Mouse (Mus musculus): ENCODE results near the gene Xaf1. TPM values are rescaled to one million over a fixed set of nuclear protein-coding genes. Genes with fewer than 3 reads are reported as not detected.

The Xaf1 gene
- polyA plus RNA-seq, 1 experiment from 2014 or later: 1.9 TPM

DNA sequence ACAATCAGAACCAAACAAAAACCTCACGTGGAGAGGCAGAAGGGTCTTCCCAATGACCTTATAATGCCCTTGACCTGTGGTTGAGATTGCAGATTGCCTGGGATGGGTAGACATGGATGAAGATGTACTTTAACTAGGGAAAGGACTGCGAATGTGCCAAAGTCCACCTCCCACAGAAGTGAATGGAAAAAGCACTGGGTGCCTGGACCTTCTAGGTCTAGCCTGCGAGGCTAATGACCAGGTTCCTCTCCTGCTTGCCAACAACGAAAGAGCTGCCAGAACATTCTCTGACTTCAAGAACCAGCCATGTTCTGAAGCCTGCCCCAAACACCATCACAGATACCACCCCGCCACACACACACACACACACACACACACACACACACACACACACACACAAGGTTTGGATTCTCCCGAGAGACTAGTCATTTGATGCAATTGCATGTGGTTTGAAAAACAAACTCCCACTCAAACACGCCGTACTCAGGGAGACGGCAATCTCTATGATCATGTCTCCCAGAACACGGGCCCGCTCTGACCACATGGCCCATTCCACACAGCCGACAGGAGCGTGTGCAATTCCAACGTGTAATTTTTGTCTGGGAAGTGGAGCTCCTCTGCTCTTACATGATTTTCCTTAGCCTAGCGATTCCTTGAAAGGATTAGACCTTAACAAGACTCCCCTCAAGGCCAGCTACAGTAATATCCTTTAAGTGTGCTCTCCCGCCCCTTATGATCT lies 17.8 kb upstream of the Xaf1 start:
- no peak overlapping the region for H3K9ac ChIP-seq (replicated peaks)
- no peaks in the 10 kb centered on the region for H3K9me3 ChIP-seq
- H3K36me3 ChIP-seq: no peaks in the 10 kb centered on the region
- ATAC-seq (ENCODE audit: insufficient number of reproducible peaks, insufficient read depth, low FRiP score, low TSS enrichment, low read depth): no peak
- H3K27me3 ChIP-seq: no peaks in the 10 kb centered on the region; the same call in 1 of the 2 replicates
- no peak overlapping the region for H3K4me3 ChIP-seq (replicated peaks)
- no peak overlapping the region for H3K27ac ChIP-seq
- no peak overlapping the region for H3K4me2 ChIP-seq
- WGBS: 88% methylated on average over 15 of the region's 16 CpGs
- H3K4me1 ChIP-seq (replicated peaks): no peaks in the 10 kb centered on the region

DNA sequence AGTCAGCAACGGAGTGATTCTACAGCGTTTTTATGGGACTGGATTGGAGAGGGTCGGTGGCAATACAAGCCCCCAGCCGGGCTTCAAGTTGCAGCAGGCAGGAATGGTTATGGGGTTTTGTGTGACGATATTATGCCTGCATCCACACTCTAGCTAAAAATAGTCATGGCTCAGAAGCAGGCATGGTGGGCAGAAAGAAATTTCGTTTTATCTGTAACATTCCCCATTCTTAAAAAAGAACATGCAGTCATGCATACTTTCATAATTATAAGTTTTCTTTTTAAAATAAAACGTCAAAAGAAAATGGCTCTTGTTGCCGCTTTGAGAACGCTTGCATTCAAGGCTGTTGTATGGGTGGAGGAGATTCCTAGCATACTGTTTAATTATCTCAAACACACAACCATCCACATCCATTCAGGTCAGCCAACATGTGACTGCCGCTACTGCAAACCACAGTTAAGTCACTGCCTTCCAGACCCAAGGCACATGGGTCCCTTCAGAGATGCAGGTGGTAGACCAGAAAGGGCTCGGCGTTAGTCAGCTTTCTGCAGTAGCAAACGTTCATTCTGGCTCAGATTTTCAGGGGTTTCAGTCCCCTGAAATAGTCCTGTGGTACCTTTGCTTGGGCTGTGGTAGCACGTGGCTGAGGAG lies 16.8 kb upstream of the Xaf1 start:
- no peak for ATAC-seq (ENCODE audit: insufficient number of reproducible peaks, insufficient read depth, low FRiP score, low TSS enrichment, low read depth)
- H3K4me2 ChIP-seq: no peak overlapping the region
- 72% methylated on average over 14 of the region's 14 CpGs for WGBS

DNA sequence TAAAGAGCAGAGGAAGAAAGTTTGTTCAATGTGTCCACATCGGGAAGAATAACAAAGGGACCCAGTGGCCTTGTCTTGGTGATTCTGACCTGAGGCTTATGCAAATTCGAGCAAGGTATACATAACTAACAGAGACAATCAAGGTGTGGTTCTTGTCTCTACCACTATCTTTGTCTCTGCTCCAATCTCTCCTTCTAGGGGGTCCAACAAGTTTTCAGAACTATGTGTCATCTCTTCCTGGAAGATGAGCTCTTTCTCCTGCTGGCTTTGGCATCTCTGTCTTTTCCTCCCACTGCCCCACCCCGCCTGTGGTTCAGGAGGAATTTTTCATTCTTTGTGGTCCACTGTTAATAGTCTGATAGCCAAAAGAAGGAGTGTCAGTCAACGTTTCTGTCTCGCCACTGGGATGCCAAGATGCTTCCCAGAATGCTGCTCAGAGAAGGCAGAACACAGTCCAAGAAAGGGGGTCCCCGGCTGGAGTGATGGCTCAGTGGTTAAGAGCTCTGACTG lies 15.4 kb upstream of the Xaf1 start:
- Histone ChIP-seq H3K4me1 (replicated peaks) (no peaks in the 10 kb centered on the region), H3K36me3 (no peaks in the 10 kb centered on the region), H3K9me3 (no peaks in the 10 kb centered on the region), H3K27me3 (no peaks in the 10 kb centered on the region), H3K4me3 (replicated peaks) (no peak overlapping the region), H3K9ac (replicated peaks) (no peak overlapping the region), H3K4me2 (no peak overlapping the region), H3K27ac (no peak overlapping the region)
- ATAC-seq (ENCODE audit: insufficient number of reproducible peaks, insufficient read depth, low FRiP score, low TSS enrichment, low read depth): no peak
- 77% methylated on average over 6 of the region's 6 CpGs for WGBS

More for the DNA sequence above, 16.8 kb upstream of the Xaf1 start:
- Histone ChIP-seq H3K4me3 (replicated peaks) (no peak overlapping the region), H3K27me3 (no peaks in the 10 kb centered on the region; the same call in 1 of the 2 replicates), H3K4me1 (replicated peaks) (no peaks in the 10 kb centered on the region), H3K36me3 (no peaks in the 10 kb centered on the region), H3K9me3 (no peaks in the 10 kb centered on the region), H3K9ac (replicated peaks) (no peak overlapping the region), H3K27ac (no peak overlapping the region)

DNA sequence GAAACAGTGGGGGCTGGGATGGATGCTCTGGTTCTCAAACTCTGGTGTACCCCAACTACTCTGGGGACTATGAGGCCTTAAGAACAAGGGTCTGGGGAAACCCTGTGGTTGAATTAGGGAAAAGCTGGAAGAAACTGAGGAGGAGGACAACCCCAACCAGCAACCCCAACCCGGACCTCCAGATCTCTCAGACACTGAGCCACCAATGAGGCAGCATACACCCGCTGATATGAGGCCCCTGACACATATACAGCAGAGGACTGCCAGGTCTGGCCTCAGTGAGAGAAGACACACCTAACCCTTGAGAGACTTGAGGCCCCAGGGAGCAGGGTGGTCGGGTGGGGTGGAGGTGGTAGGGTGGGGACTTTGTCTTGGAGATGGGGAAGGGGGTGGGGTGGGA lies 14.8 kb upstream of the Xaf1 start:
- WGBS: 78% methylated on average over 3 of the region's 3 CpGs
- Histone ChIP-seq H3K9me3 (no peaks in the 10 kb centered on the region), H3K4me3 (replicated peaks) (no peak overlapping the region), H3K4me2 (no peak overlapping the region), H3K27ac (no peak overlapping the region), H3K27me3 (no peaks in the 10 kb centered on the region), H3K9ac (replicated peaks) (no peak overlapping the region), H3K4me1 (replicated peaks) (no peaks in the 10 kb centered on the region), H3K36me3 (no peaks in the 10 kb centered on the region)
- no peak for ATAC-seq (ENCODE audit: insufficient number of reproducible peaks, insufficient read depth, low FRiP score, low TSS enrichment, low read depth)

DNA sequence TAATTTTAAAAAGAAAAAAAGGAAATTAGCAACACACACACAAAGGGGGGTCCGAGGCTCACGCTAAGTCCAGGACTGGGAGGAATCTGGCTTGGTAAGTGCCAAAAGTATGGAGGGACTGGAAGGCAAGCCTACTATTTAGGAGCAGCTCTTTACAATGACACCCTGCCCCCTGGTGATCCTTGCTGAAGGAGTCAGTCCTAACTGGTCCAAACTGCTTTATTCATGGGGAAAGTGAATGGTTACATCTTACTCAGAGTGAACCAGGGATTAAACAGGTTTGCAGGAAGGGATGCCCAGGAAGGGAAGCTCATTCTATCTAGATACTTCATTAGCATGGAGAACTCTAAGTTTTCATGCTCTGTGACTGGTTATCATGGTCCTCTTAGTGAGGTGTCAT lies 14.3 kb upstream of the Xaf1 start:
- Histone ChIP-seq H3K9ac (replicated peaks) (no peak overlapping the region), H3K36me3 (no peaks in the 10 kb centered on the region), H3K27ac (no peak overlapping the region), H3K27me3 (no peaks in the 10 kb centered on the region), H3K9me3 (no peaks in the 10 kb centered on the region), H3K4me1 (replicated peaks) (no peaks in the 10 kb centered on the region), H3K4me3 (replicated peaks) (no peak overlapping the region), H3K4me2 (no peak overlapping the region)
- no peak for ATAC-seq (ENCODE audit: insufficient number of reproducible peaks, insufficient read depth, low FRiP score, low TSS enrichment, low read depth)
- whole genome bisulfite sequencing: 89% methylated on average over 2 of the region's 2 CpGs

DNA sequence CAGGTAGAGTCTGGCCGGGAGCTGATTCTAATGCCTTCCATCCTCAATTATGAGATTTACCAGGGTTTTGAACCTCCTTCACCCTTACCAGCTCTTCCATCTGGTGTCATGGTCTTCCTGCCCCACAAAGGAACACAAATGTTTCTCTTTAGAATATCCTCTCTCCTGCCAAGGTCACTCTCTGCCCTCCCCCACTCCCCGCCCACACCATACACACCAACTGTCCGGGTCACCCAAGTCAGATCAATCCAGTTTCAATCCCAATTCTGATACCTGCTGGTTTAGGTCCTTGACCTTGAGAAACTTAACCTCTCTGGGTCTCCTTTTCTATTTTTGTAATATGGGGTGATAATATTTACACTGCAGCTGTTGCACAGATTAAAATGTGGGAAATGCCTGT lies 13.9 kb upstream of the Xaf1 start:
- H3K4me2 ChIP-seq: no peak overlapping the region
- H3K27ac ChIP-seq: no peak overlapping the region
- no peaks in the 10 kb centered on the region for H3K27me3 ChIP-seq
- no peak overlapping the region for H3K4me3 ChIP-seq (replicated peaks)
- no peak for ATAC-seq (ENCODE audit: insufficient number of reproducible peaks, insufficient read depth, low FRiP score, low TSS enrichment, low read depth)
- H3K4me1 ChIP-seq (replicated peaks): no peaks in the 10 kb centered on the region
- no peaks in the 10 kb centered on the region for H3K9me3 ChIP-seq
- whole genome bisulfite sequencing: 92% methylated on average over 3 of the region's 3 CpGs
- no peaks in the 10 kb centered on the region for H3K36me3 ChIP-seq
- no peak overlapping the region for H3K9ac ChIP-seq (replicated peaks)

DNA sequence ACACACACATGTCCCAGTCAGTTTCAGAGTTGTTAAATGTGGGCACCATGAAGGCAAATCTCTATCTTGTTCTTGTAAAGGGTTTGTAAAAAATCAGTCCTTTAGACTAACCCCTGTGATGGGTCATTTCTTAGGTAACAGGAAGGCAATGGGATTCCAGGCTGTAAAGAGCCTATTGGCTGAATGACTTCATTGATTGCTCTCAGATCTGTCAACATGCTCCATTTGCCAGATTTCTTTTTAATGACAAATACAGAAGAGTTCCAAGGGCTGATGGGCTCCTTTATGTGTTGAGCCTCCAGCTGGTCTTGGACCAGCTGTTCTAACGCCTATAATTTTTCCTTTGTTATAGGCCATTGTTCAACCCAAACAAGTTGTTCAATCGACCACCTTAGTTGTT lies 8.3 kb upstream of the Xaf1 start:
- Histone ChIP-seq H3K27me3 (no peaks in the 10 kb centered on the region), H3K9ac (replicated peaks) (no peak overlapping the region), H3K36me3 (no peaks in the 10 kb centered on the region), H3K27ac (no peak overlapping the region), H3K4me1 (replicated peaks) (no peaks in the 10 kb centered on the region), H3K4me3 (replicated peaks) (no peak overlapping the region), H3K9me3 (no peaks in the 10 kb centered on the region), H3K4me2 (no peak overlapping the region)
- no peak for ATAC-seq (ENCODE audit: insufficient number of reproducible peaks, insufficient read depth, low FRiP score, low TSS enrichment, low read depth)
- 81% methylated on average over 2 of the region's 2 CpGs for WGBS

DNA sequence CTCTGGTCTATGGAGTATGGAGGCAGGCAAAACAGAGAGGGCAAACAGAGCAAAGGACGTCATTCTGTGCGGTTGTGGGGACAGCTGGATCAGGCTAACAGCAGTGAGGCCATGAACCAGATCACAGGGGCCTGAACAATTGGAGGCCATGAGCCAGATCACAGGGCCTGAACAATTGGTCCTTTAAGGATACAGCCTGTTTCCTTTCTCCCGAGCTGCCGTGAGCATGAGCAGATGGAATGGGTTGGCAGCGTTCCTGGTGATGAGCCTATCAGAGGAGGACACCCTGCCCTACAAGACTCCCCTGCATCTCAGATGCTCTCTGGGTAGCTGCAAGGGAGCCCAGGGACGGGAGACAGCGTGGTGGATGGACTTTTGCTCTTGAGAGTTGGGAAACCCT lies 801 bp downstream of the Xaf1 start:
- ATAC-seq (ENCODE audit: insufficient number of reproducible peaks, insufficient read depth, low FRiP score, low TSS enrichment, low read depth): no peak
- Histone ChIP-seq H3K4me1 (replicated peaks) (no peaks in the 10 kb centered on the region), H3K9me3 (no peaks in the 10 kb centered on the region), H3K27ac (no peak overlapping the region), H3K27me3 (no peaks in the 10 kb centered on the region), H3K4me2 (no peak overlapping the region), H3K4me3 (replicated peaks) (no peak overlapping the region), H3K36me3 (no peaks in the 10 kb centered on the region), H3K9ac (replicated peaks) (no peak overlapping the region)
- 88% methylated on average over 7 of the region's 7 CpGs for WGBS

DNA sequence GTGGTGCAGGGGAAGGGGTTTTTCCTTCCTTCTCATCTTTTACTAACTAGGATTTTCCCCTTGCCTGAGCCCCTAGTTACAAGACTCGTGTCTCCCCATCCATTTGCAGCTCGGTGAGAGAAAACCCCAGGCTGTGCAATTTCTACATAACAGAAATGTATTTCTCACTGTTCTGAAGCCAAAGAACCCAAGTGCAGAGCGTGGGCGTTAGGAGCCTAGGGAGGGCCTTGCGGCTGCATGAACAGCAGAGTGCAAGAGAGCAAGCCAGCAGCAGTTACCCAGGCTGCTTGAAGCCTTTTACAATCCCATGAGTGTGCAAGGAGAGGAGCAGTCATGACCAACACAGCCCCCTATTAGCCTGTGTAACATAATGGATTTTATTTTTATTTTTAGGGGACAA lies 6.0 kb downstream of the Xaf1 start:
- ATAC-seq (ENCODE audit: insufficient number of reproducible peaks, insufficient read depth, low FRiP score, low TSS enrichment, low read depth): no peak
- Histone ChIP-seq H3K4me3 (replicated peaks) (no peak overlapping the region), H3K27ac (no peak overlapping the region), H3K27me3 (peaks cover 8% of the 10 kb centered on the region), H3K4me1 (replicated peaks) (no peaks in the 10 kb centered on the region), H3K9me3 (no peaks in the 10 kb centered on the region), H3K36me3 (no peaks in the 10 kb centered on the region), H3K9ac (replicated peaks) (no peak overlapping the region), H3K4me2 (no peak overlapping the region)
- 83% methylated on average over 5 of the region's 5 CpGs for WGBS

DNA sequence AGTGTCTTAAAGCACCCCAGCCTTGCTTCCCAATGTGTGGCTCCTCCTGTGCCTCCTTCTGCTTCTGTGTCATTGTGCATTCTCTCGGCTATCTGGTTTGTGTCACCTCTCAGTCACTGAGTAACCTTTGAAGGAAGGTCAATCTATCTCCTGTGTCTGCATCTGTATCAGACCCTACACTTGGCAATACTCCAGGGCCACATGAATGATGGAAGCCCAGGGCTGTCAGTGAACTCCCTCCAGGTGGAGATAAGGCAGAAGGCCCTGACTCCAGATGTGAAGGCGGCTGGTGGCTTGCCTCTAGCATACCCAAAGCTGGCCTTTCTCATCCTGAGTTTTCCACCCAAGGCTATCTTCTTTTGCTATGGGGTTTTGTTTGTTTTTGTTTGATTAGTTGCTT lies 7.6 kb downstream of the Xaf1 start:
- no peak overlapping the region for H3K27ac ChIP-seq
- H3K4me2 ChIP-seq: no peak overlapping the region
- no peak overlapping the region for H3K4me3 ChIP-seq (replicated peaks)
- no peak overlapping the region for H3K9ac ChIP-seq (replicated peaks)
- ATAC-seq (ENCODE audit: insufficient number of reproducible peaks, insufficient read depth, low FRiP score, low TSS enrichment, low read depth): no peak
- H3K9me3 ChIP-seq: no peaks in the 10 kb centered on the region
- H3K4me1 ChIP-seq (replicated peaks): no peaks in the 10 kb centered on the region; the same call in 1 of the 2 replicates
- H3K36me3 ChIP-seq: no peaks in the 10 kb centered on the region
- 35% methylated on average over 2 of the region's 2 CpGs for WGBS
- peaks cover 23% of the 10 kb centered on the region for H3K27me3 ChIP-seq

DNA sequence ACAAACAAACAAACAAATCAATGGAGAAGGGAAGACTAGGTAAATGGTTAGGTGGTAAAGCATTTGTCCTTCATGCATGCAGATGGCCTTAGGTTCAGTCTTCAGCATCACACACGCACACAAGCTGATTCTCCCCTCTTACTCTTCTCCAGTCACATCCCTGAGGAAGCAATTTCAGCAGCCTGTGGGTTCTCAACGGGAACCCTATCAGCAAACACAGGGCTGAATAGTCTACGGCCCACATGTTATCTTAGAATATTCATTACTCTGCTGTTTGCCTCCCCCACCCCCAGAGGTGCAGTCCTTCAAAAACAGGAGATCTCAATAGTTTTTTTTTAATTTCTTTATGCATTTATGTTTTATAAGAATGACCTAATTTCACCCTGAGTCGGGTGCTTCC lies 9.1 kb downstream of the Xaf1 start:
- no peak overlapping the region for H3K9ac ChIP-seq (replicated peaks)
- no peaks in the 10 kb centered on the region for H3K36me3 ChIP-seq
- no peak for ATAC-seq (ENCODE audit: insufficient number of reproducible peaks, insufficient read depth, low FRiP score, low TSS enrichment, low read depth)
- H3K9me3 ChIP-seq: no peaks in the 10 kb centered on the region
- WGBS: 88% methylated on average over 4 of the region's 4 CpGs
- H3K27me3 ChIP-seq: peaks cover 38% of the 10 kb centered on the region
- no peak overlapping the region for H3K4me3 ChIP-seq (replicated peaks)
- H3K4me1 ChIP-seq (replicated peaks): peaks cover 6% of the 10 kb centered on the region
- no peak overlapping the region for H3K4me2 ChIP-seq
- H3K27ac ChIP-seq: no peak overlapping the region

Data from limb, embryonic 12.5 days (tissue).